Mouse (Mus musculus): ENCODE data around the gene Zfp668. TPM values are rescaled to one million over a fixed set of nuclear protein-coding genes. Genes with fewer than 3 reads are reported as not detected.

The Zfp668 gene
- polyA plus RNA-seq, 1 experiment from 2014 or later: 5.0 TPM

Other genes starting within 250 kb of the Zfp668 start
- gene Bcl7c, start 167.9 kb downstream of the Zfp668 start, polyA plus RNA-seq (2015; fragmentation: Nextera tagmentation; extraction: Ambion mirVana): 16.8 and 17.0 TPM in 2 replicates
- 2.0 and 2.5 TPM in 2 replicates for gene Ctf1, start 164.1 kb downstream of the Zfp668 start, polyA plus RNA-seq (2015; fragmentation: Nextera tagmentation; extraction: Ambion mirVana)
- gene Ctf2, start 144.7 kb downstream of the Zfp668 start, polyA plus RNA-seq (2015; fragmentation: Nextera tagmentation; extraction: Ambion mirVana): 0.05 TPM in 2 replicates
- gene Fbxl19, start 132.3 kb downstream of the Zfp668 start, polyA plus RNA-seq (2015; fragmentation: Nextera tagmentation; extraction: Ambion mirVana): 1.9 and 2.0 TPM in 2 replicates
- 11.2 and 12.9 TPM in 2 replicates for gene Orai3, start 107.0 kb downstream of the Zfp668 start, polyA plus RNA-seq (2015; fragmentation: Nextera tagmentation; extraction: Ambion mirVana)
- 7.5 and 7.9 TPM in 2 replicates for gene Setd1a, start 100.2 kb downstream of the Zfp668 start, polyA plus RNA-seq (2015; fragmentation: Nextera tagmentation; extraction: Ambion mirVana)
- gene Gm49388, start 91.2 kb downstream of the Zfp668 start, polyA plus RNA-seq (2015; fragmentation: Nextera tagmentation; extraction: Ambion mirVana): not detected in 2 replicates
- 72.9 and 80.3 TPM in 2 replicates for gene Hsd3b7, start 76.2 kb downstream of the Zfp668 start, polyA plus RNA-seq (2015; fragmentation: Nextera tagmentation; extraction: Ambion mirVana)
- 11.8 TPM in 2 replicates for gene Stx4a, start 52.5 kb downstream of the Zfp668 start, polyA plus RNA-seq (2015; fragmentation: Nextera tagmentation; extraction: Ambion mirVana)
- gene Stx1b, start 52.3 kb downstream of the Zfp668 start, polyA plus RNA-seq (2015; fragmentation: Nextera tagmentation; extraction: Ambion mirVana): 0.25 and 0.40 TPM in 2 replicates
- 4.8 and 4.9 TPM in 2 replicates for gene Zfp646, start 607 bp downstream of the Zfp668 start, polyA plus RNA-seq (2015; fragmentation: Nextera tagmentation; extraction: Ambion mirVana)
- gene Prss53, start 14.1 kb upstream of the Zfp668 start, polyA plus RNA-seq (2015; fragmentation: Nextera tagmentation; extraction: Ambion mirVana): 0.28 and 0.41 TPM in 2 replicates
- gene Gm21974, start 18.6 kb upstream of the Zfp668 start, polyA plus RNA-seq (2015; fragmentation: Nextera tagmentation; extraction: Ambion mirVana): not detected in 2 replicates
- 140 and 149 TPM in 2 replicates for gene Vkorc1, start 18.8 kb upstream of the Zfp668 start, polyA plus RNA-seq (2015; fragmentation: Nextera tagmentation; extraction: Ambion mirVana)
- gene Bckdk, start 27.3 kb upstream of the Zfp668 start, polyA plus RNA-seq (2015; fragmentation: Nextera tagmentation; extraction: Ambion mirVana): 45.9 and 51.1 TPM in 2 replicates
- 12.9 and 13.3 TPM in 2 replicates for gene Kat8, start 35.7 kb upstream of the Zfp668 start, polyA plus RNA-seq (2015; fragmentation: Nextera tagmentation; extraction: Ambion mirVana)
- gene Prss8, start 53.3 kb upstream of the Zfp668 start, polyA plus RNA-seq (2015; fragmentation: Nextera tagmentation; extraction: Ambion mirVana): 14.8 and 18.5 TPM in 2 replicates
- gene Prss36, start 69.9 kb upstream of the Zfp668 start, polyA plus RNA-seq (2015; fragmentation: Nextera tagmentation; extraction: Ambion mirVana): 2.9 and 3.0 TPM in 2 replicates
- gene Fus, start 90.6 kb upstream of the Zfp668 start, polyA plus RNA-seq (2015; fragmentation: Nextera tagmentation; extraction: Ambion mirVana): 86.5 and 92.3 TPM in 2 replicates
- gene Pycard, start 117.0 kb upstream of the Zfp668 start, polyA plus RNA-seq (2015; fragmentation: Nextera tagmentation; extraction: Ambion mirVana): 20.7 and 23.0 TPM in 2 replicates
- gene Trim72, start 127.1 kb upstream of the Zfp668 start, polyA plus RNA-seq (2015; fragmentation: Nextera tagmentation; extraction: Ambion mirVana): 0.15 and 0.32 TPM in 2 replicates
- 7.1 and 7.4 TPM in 2 replicates for gene Itgam, start 185.8 kb upstream of the Zfp668 start, polyA plus RNA-seq (2015; fragmentation: Nextera tagmentation; extraction: Ambion mirVana)
- gene Gm49368, start 185.9 kb upstream of the Zfp668 start, polyA plus RNA-seq (2015; fragmentation: Nextera tagmentation; extraction: Ambion mirVana): 0.27 TPM in 1 of 2 replicates, not detected in the other

Measured in liver, embryonic 16.5 days (tissue).